Mouse (Mus musculus) G1E (cell line): Measurements from ENCODE around the gene Clic3.

Experiments used
- CTCF ChIP-seq: IDR thresholded peaks from 2 replicates; pipeline ENCODE4 v1.5.1; 2012; ENCODE audit warnings: low read depth, low read length, inconsistent platforms, mixed read lengths
- GATA1 ChIP-seq: IDR thresholded peaks from 2 replicates; pipeline ENCODE4 v1.6.1; 2012; ENCODE audit warnings: borderline replicate concordance, low read length, inconsistent platforms, mixed read lengths
- POLR2AphosphoS5 ChIP-seq: IDR thresholded peaks from 2 replicates; pipeline ENCODE4 v1.6.1; 2012; ENCODE audit warnings: low read depth, low read length, inconsistent platforms; ENCODE audit not compliant: insufficient replicate concordance
- TAL1 ChIP-seq: conservative IDR thresholded peaks from 2 replicates; pipeline ENCODE4 v1.6.1; 2012; ENCODE audit warnings: low read depth, low read length, inconsistent platforms, mixed read lengths

GRCm38 (mm10) chr2:25460135-25460534 is 3.5 kb downstream of the Clic3 start:
- TF ChIP-seq CTCF (no peak), GATA1 (no peak), POLR2AphosphoS5 (no peak), TAL1 (no peak)
